Mouse (Mus musculus) MN1 (cell line): ENCODE data around the gene Hist2h3c2.
"Not testable (repeated sequence)": the region's sequence is repeated elsewhere in the genome, so short reads cannot be mapped to it uniquely, and the experiment has no call there.

Experiments used
- DNase-seq: peaks from one replicate; pipeline ENCODE4 v3.0.0-alpha.2; 2016; ENCODE audit warnings: low spot score

The Hist2h3c2 gene

GRCm38 (mm10) chr3:96260220-96260619, 21.3 kb upstream of the Hist2h3c2 start:
- DNase-seq, result no peak

- DNase-seq, result no peak
Measured at GRCm38 (mm10) chr3:96257190-96257589, 18.3 kb upstream of the Hist2h3c2 start.

- no peak for DNase-seq
Measured at GRCm38 (mm10) chr3:96255926-96256593, 17.1 kb upstream of the Hist2h3c2 start.

- no peak for DNase-seq
Measured at GRCm38 (mm10) chr3:96254683-96255355, 15.9 kb upstream of the Hist2h3c2 start.

- no peak for DNase-seq
Measured at GRCm38 (mm10) chr3:96251787-96252186, 12.9 kb upstream of the Hist2h3c2 start.

GRCm38 (mm10) chr3:96250890-96251289, 12.0 kb upstream of the Hist2h3c2 start:
- DNase-seq, result peak; percentile 55

- no peak for DNase-seq
Measured at GRCm38 (mm10) chr3:96249034-96249345, 10.1 kb upstream of the Hist2h3c2 start.

- no peak for DNase-seq
Measured at GRCm38 (mm10) chr3:96248141-96249033, 9.5 kb upstream of the Hist2h3c2 start.

GRCm38 (mm10) chr3:96247356-96248140, 8.6 kb upstream of the Hist2h3c2 start:
- peak; percentile 26 for DNase-seq

- not testable (repeated sequence) for DNase-seq
Measured at GRCm38 (mm10) chr3:96246427-96246856, 7.5 kb upstream of the Hist2h3c2 start, which contains the start of gene Hist2h3c1. Hist2h3c1 (plus strand) TSS chr3:96246685.

- not testable (repeated sequence) for DNase-seq
Measured at GRCm38 (mm10) chr3:96246018-96246417, 7.1 kb upstream of the Hist2h3c2 start.

- DNase-seq, result peak; percentile 79
Measured at GRCm38 (mm10) chr3:96245003-96245886, 6.3 kb upstream of the Hist2h3c2 start, which contains the start of gene Hist2h2aa1. Hist2h2aa1 (plus strand) TSS chr3:96245497.

- DNase-seq, result peak; percentile 61
Measured at GRCm38 (mm10) chr3:96243921-96244572, 5.1 kb upstream of the Hist2h3c2 start.

GRCm38 (mm10) chr3:96240799-96241197, 1.9 kb upstream of the Hist2h3c2 start:
- no peak for DNase-seq

- peak; percentile 60 for DNase-seq
Measured at GRCm38 (mm10) chr3:96239949-96240798, 1.2 kb upstream of the Hist2h3c2 start, which contains the start of gene Hist2h2aa2. Hist2h2aa2 (minus strand) TSS chr3:96240276.

- peak; percentile 53 for DNase-seq
Measured at GRCm38 (mm10) chr3:96237904-96238511, 919 bp downstream of the Hist2h3c2 start.

GRCm38 (mm10) chr3:96237335-96237903, 1.5 kb downstream of the Hist2h3c2 start:
- peak; percentile 43 for DNase-seq

GRCm38 (mm10) chr3:96236834-96237334, 2.0 kb downstream of the Hist2h3c2 start:
- no peak for DNase-seq
